Mouse (Mus musculus) ovary, adult 2 months (tissue): ENCODE data around the gene March8. TPM values are rescaled to one million over a fixed set of nuclear protein-coding genes. Genes with fewer than 3 reads are reported as not detected.

Experiments used
- polyA plus RNA-seq: library from polyadenylated mRNA; depleted of rRNA; stranded (reverse); fragments of >200 nt; gene quantifications from 2 replicates; pipeline ENCODE4 v1.2.3, GENCODE M21; 2012; rRNA removed

The March8 gene
- 95.6 and 99.6 TPM in 2 replicates for polyA plus RNA-seq

DNA sequence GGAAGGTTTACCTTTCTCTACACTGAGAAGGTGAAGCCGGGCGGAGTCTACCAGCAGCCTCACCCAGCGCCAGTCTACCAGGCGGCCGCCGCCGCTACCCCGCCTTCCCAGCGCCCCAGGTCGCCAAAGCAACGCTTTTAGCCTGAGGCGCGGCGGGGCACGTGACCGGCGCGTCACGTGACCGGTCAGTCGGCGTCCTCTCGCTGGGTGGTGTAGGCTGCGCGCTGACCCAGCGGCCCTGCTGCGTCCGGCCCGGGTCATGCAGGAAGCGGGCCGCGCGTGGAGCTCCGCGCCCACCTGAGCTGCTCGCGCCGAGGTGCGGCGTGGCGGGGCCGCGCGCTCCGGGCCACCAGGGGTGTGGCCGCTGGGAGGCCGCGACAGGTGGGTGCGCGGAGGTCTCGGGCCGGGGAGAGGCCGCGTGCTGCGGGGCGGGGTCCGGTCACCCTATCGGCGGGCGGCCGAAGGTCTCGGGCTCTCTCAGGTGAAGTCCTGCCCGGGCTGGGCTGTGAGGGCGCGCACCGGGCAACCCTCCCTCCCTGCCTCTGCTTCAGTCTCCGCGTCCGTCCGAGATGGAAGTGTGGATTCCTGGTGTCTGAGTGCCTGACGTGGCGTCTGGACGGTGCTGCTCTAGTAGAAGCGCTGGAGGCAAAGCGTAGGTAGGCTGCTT, at the start of gene March8:
March8 (plus strand) TSS at position 190 of the 667 bp plus-strand sequence.

Other genes with a start within 250 kb of the March8 start
- gene Tmcc1, start 144.5 kb upstream of the March8 start, polyA plus RNA-seq = 8.9 and 9.8 TPM in 2 replicates
- gene Washc2, start 130.0 kb upstream of the March8 start, polyA plus RNA-seq = 75.4 and 90.0 TPM in 2 replicates
- 0.54 and 0.84 TPM in 2 replicates for gene Zfand4, start 73.8 kb upstream of the March8 start, polyA plus RNA-seq
- 1.1 and 1.4 TPM in 2 replicates for gene Alox5, start 123.2 kb downstream of the March8 start, polyA plus RNA-seq
- gene Olfr211, start 151.1 kb downstream of the March8 start, polyA plus RNA-seq = not detected in 2 replicates
- not detected in 2 replicates for gene Olfr212, start 168.5 kb downstream of the March8 start, polyA plus RNA-seq
- not detected in 2 replicates for gene Olfr213, start 200.4 kb downstream of the March8 start, polyA plus RNA-seq
- gene Gm5580, start 213.1 kb downstream of the March8 start, polyA plus RNA-seq = 0.21 TPM in 1 of 2 replicates, not detected in the other
- 0.14 TPM in 1 of 2 replicates, not detected in the other for gene Olfr214, start 216.2 kb downstream of the March8 start, polyA plus RNA-seq
- not detected in 2 replicates for gene Olfr215, start 246.2 kb downstream of the March8 start, polyA plus RNA-seq